Mouse (Mus musculus) ovary, postnatal 10 days (tissue): ENCODE measurements around the gene Exo1.

Experiments used
- DNase-seq: peaks from one replicate; pipeline ENCODE4 v3.0.0; 2022; ENCODE audit warnings: low spot score

The Exo1 gene

GRCm38 (mm10) chr1:175950851-175951250 is 70.5 kb downstream of the Exo1 start:
- DNase-seq, result no peak

GRCm38 (mm10) chr1:175961786-175962185 is 81.4 kb downstream of the Exo1 start:
- no peak for DNase-seq
